Mouse (Mus musculus) brain, adult 2 months (tissue): ENCODE data around the gene Cadps.

Source experiments
- DNase-seq: peaks from one replicate; pipeline ENCODE4 v3.0.0; 2011; ENCODE audit warnings: low read depth, low spot score

Cadps gene

DNA sequence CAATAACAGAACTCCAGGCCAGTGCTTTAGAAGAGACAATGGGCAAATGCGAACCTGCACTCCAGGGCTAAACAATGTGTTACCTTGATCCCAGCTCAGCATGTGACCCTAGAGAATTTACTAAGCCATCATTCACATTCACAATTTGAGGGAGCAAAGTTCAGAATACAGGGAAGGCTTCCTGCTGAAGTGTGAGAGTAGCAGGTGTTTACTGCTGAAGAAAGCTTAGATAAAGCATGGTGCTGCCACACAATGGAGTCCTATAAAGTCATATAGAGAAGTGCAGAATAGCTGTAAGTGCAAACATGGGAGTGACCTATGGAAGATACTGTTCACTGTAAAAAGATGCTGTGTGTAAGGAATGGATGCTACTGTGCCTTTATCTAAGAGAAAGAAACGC is 91.9 kb downstream of the Cadps start:
- no peak for DNase-seq

GRCm38 (mm10) chr14:12722452-12723194 is 100.3 kb downstream of the Cadps start:
- DNase-seq = peak; percentile 55

DNA sequence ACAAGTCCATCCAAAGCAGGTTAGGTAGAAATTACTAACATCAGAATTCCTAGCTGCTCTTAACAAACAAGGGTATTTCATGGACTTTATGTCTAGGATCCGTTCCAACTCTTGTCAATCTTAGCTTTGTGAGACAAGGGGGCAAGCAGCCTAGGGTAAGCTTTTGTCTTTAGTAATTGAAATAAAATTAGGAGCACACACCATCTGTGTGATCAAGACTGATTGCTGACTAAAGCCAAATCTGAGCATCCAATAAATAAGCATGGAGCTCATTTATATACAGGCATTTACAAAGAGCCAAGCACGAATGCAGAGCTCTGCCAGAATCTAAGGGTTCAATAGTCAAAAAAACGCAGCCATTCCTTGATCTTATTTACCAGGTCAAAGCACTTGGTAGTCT is 104.1 kb downstream of the Cadps start:
- no peak for DNase-seq

- no peak for DNase-seq
Measured at GRCm38 (mm10) chr14:12715906-12716659, 106.8 kb downstream of the Cadps start.

DNA sequence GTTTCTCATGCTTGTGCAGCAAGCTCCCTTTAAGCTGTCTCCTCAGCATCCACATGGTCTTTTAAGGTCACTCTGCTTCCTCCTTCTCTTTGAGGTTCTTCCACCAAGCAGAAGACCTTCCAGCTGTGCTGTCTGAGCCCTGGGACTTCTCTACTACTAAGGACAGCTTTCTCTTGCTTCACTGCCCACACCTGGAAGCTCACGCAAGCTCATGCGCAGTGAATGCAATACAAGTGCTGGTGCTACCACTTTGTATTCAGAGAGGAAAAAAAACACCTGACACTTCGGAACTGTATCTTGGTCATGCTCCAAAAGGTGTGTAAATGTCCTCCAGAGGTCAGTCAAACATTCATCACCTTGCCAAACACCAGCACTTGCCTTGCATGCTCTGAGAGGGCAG is 115.5 kb downstream of the Cadps start:
- DNase-seq = no peak

- DNase-seq = peak; percentile 52
Measured at GRCm38 (mm10) chr14:12704461-12704860, 118.4 kb downstream of the Cadps start.

GRCm38 (mm10) chr14:12690201-12690600 is 132.7 kb downstream of the Cadps start:
- DNase-seq = peak; percentile 84

DNA sequence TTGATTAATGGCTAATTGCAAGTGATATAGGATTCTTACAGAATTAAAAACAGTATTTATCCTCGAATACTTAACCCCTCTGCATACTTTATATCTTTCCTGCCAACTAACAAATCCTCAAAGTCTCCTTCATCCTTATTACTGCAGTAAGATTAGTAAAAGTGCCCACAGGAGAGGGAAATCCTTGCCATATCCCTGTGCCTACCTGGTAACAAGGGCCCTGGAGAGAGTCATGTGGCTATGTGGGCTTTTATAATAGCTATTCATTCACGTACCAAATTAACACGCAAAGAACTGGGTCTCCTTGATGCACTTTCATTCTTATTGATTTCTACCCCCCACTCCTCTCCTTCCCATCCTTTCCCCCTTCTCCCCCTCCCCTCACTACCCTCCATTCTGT is 137.9 kb downstream of the Cadps start:
- no peak for DNase-seq

- peak; percentile 90 for DNase-seq
Measured at GRCm38 (mm10) chr14:12680819-12681638, 141.8 kb downstream of the Cadps start.

DNA sequence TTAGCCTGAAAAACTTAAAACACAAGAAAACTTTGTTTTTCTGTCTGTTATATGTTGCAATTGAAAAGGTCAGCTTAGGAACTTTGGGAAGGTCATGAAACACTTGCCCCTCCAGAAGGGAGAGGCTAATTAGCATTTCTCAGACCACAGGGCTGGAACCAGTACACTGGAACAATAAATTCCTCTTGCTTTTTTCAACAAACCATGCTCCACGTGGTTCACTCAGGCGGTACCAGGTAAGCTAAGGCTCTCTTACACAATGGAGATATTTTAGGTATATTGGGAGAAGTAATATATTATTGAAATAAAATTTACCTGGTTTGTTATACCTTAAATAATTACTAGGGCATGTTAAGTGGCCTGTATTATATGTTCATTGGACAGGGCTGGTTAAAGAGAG is 161.4 kb downstream of the Cadps start:
- no peak for DNase-seq

DNA sequence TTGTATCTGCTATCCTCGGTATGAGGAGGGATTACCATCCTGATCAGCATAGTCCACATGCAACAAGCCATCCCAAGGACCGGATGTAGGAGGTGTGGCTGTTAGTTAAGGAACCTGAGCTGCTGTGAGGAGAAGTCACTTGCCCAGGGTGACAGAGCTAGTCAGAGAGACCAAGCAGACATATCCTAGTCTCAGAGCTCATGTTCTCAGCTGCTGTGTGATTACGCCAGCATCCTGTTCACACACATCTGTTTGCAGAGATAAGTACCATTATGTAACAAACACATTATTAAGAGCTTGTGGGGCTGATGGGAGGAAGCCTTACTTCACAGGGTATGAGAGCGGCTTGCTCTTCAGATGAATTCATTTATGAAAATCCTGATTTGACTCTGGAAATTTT is 165.5 kb downstream of the Cadps start:
- peak; percentile 64 for DNase-seq

DNA sequence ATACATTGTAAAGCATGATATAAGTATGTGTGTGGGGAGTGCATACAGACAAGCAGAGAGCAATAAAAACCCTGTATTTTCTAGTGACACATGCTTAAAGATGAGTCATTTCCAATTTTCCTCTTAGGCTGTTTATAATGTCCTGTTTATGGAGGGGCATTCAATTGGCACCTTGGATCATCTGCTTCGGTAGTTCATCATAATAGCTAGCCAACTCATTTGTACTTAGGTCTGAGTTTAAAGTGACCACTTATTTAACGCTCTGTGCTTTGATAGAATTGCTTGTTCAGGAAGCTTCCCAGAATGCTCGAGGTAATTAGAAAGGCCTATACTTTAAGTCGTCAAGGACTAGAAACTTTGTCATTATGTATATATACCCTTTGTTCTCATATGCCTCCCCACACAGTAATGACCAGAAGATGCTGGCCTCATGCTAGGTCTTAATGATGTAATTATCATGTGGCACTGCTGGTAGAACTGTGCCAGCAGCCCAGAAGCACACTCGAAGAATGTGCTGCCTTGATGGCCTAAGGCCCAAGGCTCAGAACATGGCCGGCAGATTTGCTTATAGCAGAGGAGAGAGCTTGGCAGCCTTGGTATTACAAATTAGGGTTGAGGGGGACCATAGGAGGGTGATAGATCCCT is 179.9 kb downstream of the Cadps start:
- DNase-seq = no peak

DNA sequence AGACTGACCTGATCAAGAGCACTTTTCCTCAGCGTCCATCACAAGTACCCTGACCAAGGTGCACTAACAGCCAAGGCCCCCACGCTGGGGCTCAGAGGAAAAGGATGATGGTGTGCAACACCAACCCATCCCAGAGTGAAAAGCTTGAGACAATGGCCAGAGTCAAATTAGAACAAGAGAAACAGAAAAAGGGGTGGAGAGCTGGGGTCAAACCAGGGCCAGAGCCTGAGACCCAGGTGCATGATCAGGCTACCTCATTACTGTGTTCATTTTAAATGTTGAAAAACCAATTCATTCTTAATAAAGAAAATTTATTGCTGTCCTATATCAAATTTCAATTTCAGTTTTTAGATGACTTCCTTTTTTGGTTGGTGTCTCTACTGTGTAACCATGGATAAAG is 184.1 kb downstream of the Cadps start:
- DNase-seq = no peak

GRCm38 (mm10) chr14:12637121-12637754 is 185.6 kb downstream of the Cadps start:
- peak; percentile 27 for DNase-seq

- DNase-seq = peak; percentile 67
Measured at GRCm38 (mm10) chr14:12624256-12625130, 198.4 kb downstream of the Cadps start.

GRCm38 (mm10) chr14:12607025-12607424 is 215.9 kb downstream of the Cadps start:
- no peak for DNase-seq

GRCm38 (mm10) chr14:12606202-12606601 is 216.7 kb downstream of the Cadps start:
- no peak for DNase-seq

GRCm38 (mm10) chr14:12602080-12602479 is 220.8 kb downstream of the Cadps start:
- DNase-seq = no peak

DNA sequence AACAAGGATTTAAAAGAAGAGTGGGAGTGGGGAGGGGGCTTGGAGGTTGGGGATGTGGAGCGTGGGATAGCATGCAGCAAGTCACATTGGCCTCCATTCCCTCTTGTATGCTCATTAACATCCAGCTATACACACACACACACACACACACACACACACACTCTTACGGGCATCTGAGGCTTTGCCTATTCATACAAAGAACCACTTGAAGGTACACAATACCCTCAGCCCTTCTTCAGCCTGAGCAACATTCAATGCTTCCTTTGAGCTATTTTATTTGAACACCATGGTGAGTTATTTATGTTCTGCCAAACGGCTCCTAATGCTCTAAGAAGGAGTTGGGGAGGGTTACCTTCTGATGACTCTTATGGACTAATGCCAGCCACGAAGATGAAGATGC is 227.6 kb downstream of the Cadps start:
- DNase-seq = no peak

- peak; percentile 89 for DNase-seq
Measured at GRCm38 (mm10) chr14:12592472-12593075, 230.3 kb downstream of the Cadps start.
